Mouse (Mus musculus) embryonic stem cell, embryonic (primary cell): ENCODE results near the gene Cdc6.

Source experiments
- CTCF ChIA-PET, 4 experiments: fragments of 300-600 bp in 2 of 4; fragments of 350-600 bp in 2 of 4; sonication (Branson Sonifier 250); formaldehyde crosslinking; loops; one replicate each; lab custom pipeline; 2022; ENCODE audit warnings: inconsistent platforms in 2 of 4; lab: Charles Lee
- POLR2A ChIA-PET, 4 experiments: fragments of 300-600 bp in 2 of 4; fragments of 350-600 bp in 2 of 4; sonication (Branson Sonifier 250); formaldehyde crosslinking; loops; one replicate each; lab custom pipeline; 2022; ENCODE audit warnings: antibody characterized with exemption in 4 of 4, inconsistent platforms in 1 of 4; lab: Charles Lee

Cdc6 gene

GRCm38 (mm10) chr11:98907437-98908173 is at the start of gene Cdc6:
TSS of gene Cdc6 (plus strand) at chr11:98907801.
- CTCF ChIA-PET = interaction anchor here (0.5 to 2.5 kb wide), 23 partner anchors 9 to 451 kb away, joined by 3 to 9 read pairs (median 3); no protein-coding TSS in a partner anchor

DNA sequence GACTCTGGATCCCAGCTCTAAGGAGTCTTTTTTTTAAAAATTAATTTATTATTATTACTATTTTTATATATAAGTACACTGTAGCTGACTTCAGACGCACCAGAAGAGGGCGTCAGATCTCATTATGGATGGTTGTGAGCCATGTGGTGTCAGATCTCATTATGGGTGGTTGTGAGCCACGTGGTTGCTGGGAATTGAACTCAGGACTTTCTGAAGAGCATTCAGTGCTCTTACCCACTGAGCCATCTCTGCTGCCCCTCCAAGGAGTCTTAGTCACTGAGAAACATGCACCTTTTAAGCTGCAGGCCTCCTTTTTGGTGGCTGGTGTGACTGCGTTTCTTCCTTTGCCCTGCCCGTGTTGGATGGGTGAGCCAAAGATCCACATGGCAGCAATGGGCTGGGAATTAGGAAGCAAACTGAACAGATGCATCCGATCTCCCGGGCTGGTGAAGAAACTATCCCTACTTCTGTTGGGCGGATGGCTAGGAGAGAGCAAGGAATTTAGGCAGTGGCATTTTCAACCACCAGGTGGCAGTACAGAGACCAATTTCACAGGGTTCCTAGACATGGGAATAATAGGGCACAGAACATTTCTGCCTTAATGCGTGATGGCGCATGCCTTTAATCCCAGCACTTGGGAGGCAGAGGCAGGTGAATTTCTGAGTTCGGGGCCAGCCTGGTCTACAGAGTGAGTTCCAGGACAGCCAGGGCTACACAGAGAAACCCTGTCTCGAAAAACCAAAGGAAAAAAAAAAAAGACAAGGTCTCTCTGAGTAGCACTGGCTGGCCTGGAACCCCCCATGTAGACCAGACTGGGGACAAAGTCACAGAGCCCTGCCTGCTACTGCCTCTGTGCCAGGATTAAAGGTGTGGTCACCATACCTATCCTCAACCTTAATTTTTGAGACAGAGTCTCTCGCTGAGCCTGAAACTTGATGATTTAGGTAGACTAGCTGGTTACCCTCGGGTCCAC is 48.6 kb upstream of the Cdc6 start:
- ChIA-PET CTCF (interaction anchor here (0.6 to 2.1 kb wide), 24 partner anchors 8 to 1983 kb away, joined by 3 to 9 read pairs (median 4); partner anchors contain the start of genes Cdc6 (in 1 of the 4) and Rapgefl1 (in 1 of the 4)), POLR2A (interaction anchor here in 2 of 4 experiments (0.7 to 2.3 kb wide), 4 partner anchors 10 to 49 kb away, joined by 3 to 7 read pairs (median 4); partner anchors contain the start of gene Cdc6 (in 2 of the 2))

More at GRCm38 (mm10) chr11:98907437-98908173, at the start of gene Cdc6:
- POLR2A ChIA-PET = interaction anchor here in 3 of 4 experiments (0.5 to 6.4 kb wide), 81 partner anchors 8 to 241 kb away, joined by 3 to 53 read pairs (median 5); partner anchors contain the start of genes Top2a (in 3 of the 3), Psmd3 (in 2 of the 3), Wipf2 (in 2 of the 3) and Gjd3 (in 1 of the 3)

- POLR2A ChIA-PET = interaction anchor here in 3 of 4 experiments (0.6 to 2.4 kb wide), 40 partner anchors 8 to 182 kb away, joined by 3 to 17 read pairs (median 4); partner anchors contain the start of genes Cdc6 (in 1 of the 3) and Top2a (in 1 of the 3)
- CTCF ChIA-PET = interaction anchor here (0.5 to 1.9 kb wide), 16 partner anchors 9 to 473 kb away, joined by 3 to 7 read pairs (median 3); partner anchors contain the start of gene Cdc6 (in 1 of the 4)
These were observed 44.4 kb upstream of the Cdc6 start, which contains the start of gene Wipf2 for GRCm38 (mm10) chr11:98863028-98863750. TSS of gene Wipf2 (plus strand) at chr11:98863638.

DNA sequence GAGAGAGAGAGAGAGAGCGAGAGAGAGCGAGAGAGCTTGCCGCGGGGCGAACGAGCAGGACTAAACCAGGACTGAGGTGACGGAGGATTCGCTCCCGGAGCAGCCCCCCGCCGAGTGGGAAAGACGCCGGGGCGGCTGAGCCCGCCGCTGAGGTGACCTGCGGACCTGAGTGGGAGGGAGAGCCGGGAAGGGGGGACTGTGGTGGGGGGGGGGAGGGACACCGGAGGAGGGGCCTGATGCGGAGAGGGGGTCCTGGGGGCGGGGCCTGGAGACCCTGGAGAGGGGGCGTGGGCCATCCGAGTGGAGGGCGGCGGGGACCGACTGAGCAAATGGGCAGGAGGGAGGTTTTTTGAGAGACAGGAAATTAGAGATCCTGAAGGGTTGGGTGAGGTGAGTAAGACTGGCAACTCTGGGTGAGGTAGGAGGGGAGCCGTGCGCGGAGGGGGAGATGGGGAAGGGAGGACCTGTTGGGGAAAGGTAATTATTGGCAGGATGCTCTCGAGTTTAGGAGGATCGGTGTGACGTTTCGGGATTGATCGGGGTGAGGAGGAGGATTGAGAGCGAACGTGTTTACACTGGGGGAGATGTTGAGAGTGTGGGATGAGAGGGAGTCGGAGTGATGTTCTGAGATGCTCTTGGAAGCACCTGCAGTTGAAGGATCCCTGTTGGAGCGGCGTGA is 43.7 kb upstream of the Cdc6 start:
- CTCF ChIA-PET = interaction anchor here in 2 of 4 experiments (0.6 to 1.9 kb wide), 6 partner anchors 12 to 254 kb away, joined by 3 to 7 read pairs (median 4); no protein-coding TSS in a partner anchor

GRCm38 (mm10) chr11:98867293-98867692 is 40.3 kb upstream of the Cdc6 start:
- ChIA-PET CTCF (interaction anchor here in 3 of 4 experiments (0.6 to 1.4 kb wide), 5 partner anchors 9 to 55 kb away, joined by 3 to 4 read pairs (median 3); no protein-coding TSS in a partner anchor), POLR2A (interaction anchor here in 2 of 4 experiments (1.0 to 2.5 kb wide), 9 partner anchors 8 to 195 kb away, joined by 3 to 9 read pairs (median 4); partner anchors contain the start of gene Cdc6 (in 1 of the 2))

More for the DNA sequence above, 43.7 kb upstream of the Cdc6 start:
- POLR2A ChIA-PET = interaction anchor here in 3 of 4 experiments (0.6 to 2.4 kb wide), 22 partner anchors 8 to 117 kb away, joined by 3 to 17 read pairs (median 5); partner anchors contain the start of gene Cdc6 (in 1 of the 3)

GRCm38 (mm10) chr11:98869906-98870305 is 37.7 kb upstream of the Cdc6 start:
- ChIA-PET POLR2A (interaction anchor here in 3 of 4 experiments (0.5 to 3.1 kb wide), 6 partner anchors 10 to 305 kb away, joined by 3 to 11 read pairs (median 4); partner anchors contain the start of gene Cdc6 (in 1 of the 3)), CTCF (interaction anchor here in 1 of 4 experiments (1.2 kb wide), 1 partner anchor 84 kb away, joined by 9 read pairs; no protein-coding TSS in a partner anchor)

- POLR2A ChIA-PET = interaction anchor here in 2 of 4 experiments (1.0 to 3.1 kb wide), 7 partner anchors 8 to 46 kb away, joined by 3 to 11 read pairs (median 4); partner anchors contain the start of genes Cdc6 (in 1 of the 2) and Wipf2 (in 1 of the 2)
- CTCF ChIA-PET = interaction anchor here in 1 of 4 experiments (0.6 to 1.2 kb wide), 2 partner anchors 70 to 83 kb away, joined by 3 to 9 read pairs; no protein-coding TSS in a partner anchor
These were observed 36.8 kb upstream of the Cdc6 start for GRCm38 (mm10) chr11:98870791-98871190.

GRCm38 (mm10) chr11:98871416-98871815 is 36.2 kb upstream of the Cdc6 start:
- ChIA-PET POLR2A (interaction anchor here in 2 of 4 experiments (1.0 to 3.1 kb wide), 5 partner anchors 8 to 38 kb away, joined by 3 to 11 read pairs (median 5); partner anchors contain the start of genes Cdc6 (in 1 of the 2) and Wipf2 (in 1 of the 2)), CTCF (no interaction called here)

DNA sequence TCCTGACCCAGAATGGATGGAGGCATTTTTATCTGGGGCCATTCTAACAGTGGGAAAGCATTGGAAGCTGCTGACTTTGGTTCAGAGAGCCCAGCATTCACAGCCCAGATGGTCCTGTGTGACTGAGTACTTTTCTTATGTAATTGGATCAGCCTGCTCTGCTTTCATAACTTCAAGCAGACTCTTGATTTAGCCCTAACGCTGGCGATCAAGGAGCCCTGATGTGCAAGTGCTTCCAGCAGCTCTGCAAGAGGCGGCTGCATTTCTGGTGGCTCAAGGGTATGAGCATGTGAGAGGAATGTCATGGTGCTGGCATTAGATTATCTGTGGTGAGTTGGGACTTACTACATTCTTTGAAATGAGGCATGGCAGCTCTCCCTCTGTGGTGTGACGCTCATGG is 35.6 kb upstream of the Cdc6 start:
- ChIA-PET POLR2A (interaction anchor here in 2 of 4 experiments (1.0 to 3.1 kb wide), 4 partner anchors 8 to 35 kb away, joined by 4 to 11 read pairs (median 8); partner anchors contain the start of genes Cdc6 (in 1 of the 2) and Wipf2 (in 1 of the 2)), CTCF (interaction anchor here in 1 of 4 experiments (1.0 kb wide), 1 partner anchor 26 kb away, joined by 3 read pairs; no protein-coding TSS in a partner anchor)

- ChIA-PET POLR2A (interaction anchor here in 1 of 4 experiments (0.6 kb wide), 1 partner anchor 30 kb away, joined by 3 read pairs; no protein-coding TSS in a partner anchor), CTCF (no interaction called here)
These were observed 33.7 kb upstream of the Cdc6 start for GRCm38 (mm10) chr11:98873900-98874299.

DNA sequence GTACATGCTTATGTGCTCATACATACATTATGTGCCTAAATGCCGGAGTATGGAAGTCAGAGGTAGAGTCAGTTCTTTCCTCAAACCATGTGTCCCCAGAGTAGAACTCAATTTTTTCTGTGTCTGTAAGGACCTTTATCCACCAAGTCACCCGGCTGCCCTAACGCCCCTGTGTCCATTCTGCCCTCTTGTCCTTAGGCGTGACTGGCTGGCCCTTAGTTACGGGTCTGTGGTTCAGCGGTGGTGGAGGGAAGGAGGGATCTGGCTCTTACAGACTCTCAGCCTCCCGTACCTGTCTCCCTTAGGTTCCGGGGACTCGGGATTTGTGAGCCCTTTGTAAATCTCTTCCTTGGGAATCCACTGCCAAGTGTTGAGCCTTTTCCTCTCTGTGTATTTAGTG is 30.6 kb upstream of the Cdc6 start:
- ChIA-PET POLR2A (interaction anchor here in 2 of 4 experiments (0.6 to 8.8 kb wide), 2 partner anchors 30 to 45 kb away, joined by 6 to 53 read pairs; partner anchors contain the start of gene Cdc6 (in 1 of the 2)), CTCF (interaction anchor here in 2 of 4 experiments (0.6 to 1.0 kb wide), 2 partner anchors 10 to 90 kb away, joined by 3 read pairs; no protein-coding TSS in a partner anchor)

GRCm38 (mm10) chr11:98887703-98888102 is 19.9 kb upstream of the Cdc6 start:
- ChIA-PET CTCF (no interaction called here), POLR2A (interaction anchor here in 3 of 4 experiments (0.6 to 1.2 kb wide), 5 partner anchors 12 to 53 kb away, joined by 3 to 8 read pairs (median 5); no protein-coding TSS in a partner anchor)

DNA sequence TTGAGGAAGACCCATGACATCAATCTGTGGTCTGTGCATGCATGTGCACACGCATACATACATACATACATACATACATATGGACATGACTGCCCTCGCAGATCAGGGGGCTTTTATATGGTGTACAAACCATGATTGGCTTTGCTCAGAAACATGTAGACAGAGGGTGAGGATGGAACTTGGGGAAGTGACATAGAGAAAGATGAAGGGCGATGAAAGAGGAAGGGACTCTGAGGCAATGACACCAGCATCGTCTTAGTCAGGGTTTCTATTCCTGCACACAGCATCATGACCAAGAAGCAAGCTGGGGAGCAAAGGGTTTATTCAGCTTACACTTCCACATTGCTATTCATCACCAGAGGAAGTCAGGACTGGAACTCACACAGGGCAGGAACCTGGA is 18.5 kb upstream of the Cdc6 start:
- POLR2A ChIA-PET = interaction anchor here in 1 of 4 experiments (0.7 to 3.1 kb wide), 2 partner anchors 18 to 126 kb away, joined by 3 to 19 read pairs; partner anchors contain the start of gene Cdc6
- CTCF ChIA-PET = no interaction called here

- ChIA-PET POLR2A (interaction anchor here in 2 of 4 experiments (0.5 to 3.1 kb wide), 9 partner anchors 9 to 213 kb away, joined by 3 to 19 read pairs (median 6); partner anchors contain the start of genes Cdc6 (in 1 of the 2) and Wipf2 (in 1 of the 2)), CTCF (no interaction called here)
These were observed 17.6 kb upstream of the Cdc6 start for GRCm38 (mm10) chr11:98889977-98890376.

GRCm38 (mm10) chr11:98892426-98892825 is 15.2 kb upstream of the Cdc6 start:
- POLR2A ChIA-PET = interaction anchor here in 2 of 4 experiments (0.7 to 1.2 kb wide), 3 partner anchors 9 to 14 kb away, joined by 3 to 5 read pairs (median 3); no protein-coding TSS in a partner anchor
- CTCF ChIA-PET = interaction anchor here in 2 of 4 experiments (0.5 to 1.2 kb wide), 3 partner anchors 24 to 404 kb away, joined by 3 to 4 read pairs (median 4); no protein-coding TSS in a partner anchor
